Mouse (Mus musculus) left cerebral cortex, postnatal 36 days (tissue): ENCODE data around the gene Tmem219. TPM values are rescaled to one million over a fixed set of nuclear protein-coding genes. Genes with fewer than 3 reads are reported as not detected.

ENCODE experiments used
- DNase-seq, 2 experiments: peaks; one replicate each; pipeline ENCODE4 v3.0.0; 2021 to 2022; ENCODE audit warnings: low spot score in 2 of 2, mixed read lengths in 1 of 2
- intact Hi-C: fragments of 180-260 bp; cut with DNase I; formaldehyde crosslinking; loops from one replicate; pipeline ENCODE4 v1.15.1; 2025
- total RNA-seq, 2 experiments: library from RNA; stranded (reverse); gene quantifications; 2 replicates each; pipeline ENCODE4 v1.2.3; 2021

Tmem219 gene
- total RNA-seq, 2 experiments from 2014 or later, result 22.4 to 25.3 TPM

DNA sequence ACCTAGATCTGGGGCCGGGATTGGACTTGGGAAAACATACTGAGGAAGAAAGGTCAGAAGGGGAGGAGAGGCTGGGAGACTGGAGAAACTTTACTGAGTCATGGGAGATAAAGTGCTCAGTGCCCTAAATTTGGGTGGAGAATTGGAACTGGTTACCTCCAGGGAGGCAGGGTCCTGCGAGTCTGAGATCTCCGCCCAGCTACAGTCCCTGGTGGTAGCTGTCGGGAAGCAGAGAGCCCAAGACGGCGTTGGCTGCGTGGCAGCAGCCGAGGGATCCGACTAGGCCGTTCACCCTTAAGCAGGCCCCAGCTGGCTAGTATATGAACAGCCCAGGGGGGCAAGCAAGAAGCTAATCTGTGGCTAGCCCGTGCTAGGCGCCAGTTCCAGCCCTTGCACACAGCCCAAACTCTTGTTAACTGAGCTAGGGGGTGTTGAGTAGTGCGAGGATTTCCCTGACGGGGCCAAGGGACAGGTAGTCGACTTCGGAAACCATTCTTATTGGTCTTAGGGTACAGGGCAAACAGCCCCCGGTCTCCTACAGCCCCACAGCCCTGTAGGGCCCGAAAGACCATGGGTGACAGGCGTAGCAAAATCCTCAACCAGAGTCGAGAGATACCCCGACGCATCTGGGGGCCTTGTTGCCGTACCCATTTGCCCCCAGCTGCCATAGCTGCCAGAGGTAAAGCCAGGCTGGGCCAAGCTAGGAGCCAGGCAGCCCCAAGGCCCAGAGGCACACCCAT, 52.8 kb downstream of the Tmem219 start:
- intact Hi-C loops, result no loop called here
- DNase-seq, result no peak

DNA sequence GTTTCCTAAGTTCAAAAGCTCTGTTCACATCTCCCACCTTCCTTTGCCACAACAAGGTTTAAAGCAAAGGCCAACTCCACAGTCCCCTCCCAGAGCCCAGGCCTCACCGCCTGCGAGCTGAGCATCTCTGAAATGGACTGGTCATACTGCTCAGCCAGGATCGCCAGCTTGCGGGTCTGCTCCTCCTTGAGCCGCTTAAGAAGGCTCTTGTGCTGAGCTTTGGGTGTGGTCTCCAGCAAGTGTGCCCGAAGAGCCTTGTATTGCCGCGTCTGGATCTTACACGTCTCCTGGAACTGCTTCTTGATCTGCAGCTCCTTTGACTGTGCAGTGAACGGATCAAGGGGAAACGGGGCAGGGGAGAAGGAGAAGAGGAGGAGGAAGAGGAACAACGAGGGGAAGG, 54.7 kb downstream of the Tmem219 start:
- DNase-seq, result no peak
- intact Hi-C loops, result no loop called here

DNA sequence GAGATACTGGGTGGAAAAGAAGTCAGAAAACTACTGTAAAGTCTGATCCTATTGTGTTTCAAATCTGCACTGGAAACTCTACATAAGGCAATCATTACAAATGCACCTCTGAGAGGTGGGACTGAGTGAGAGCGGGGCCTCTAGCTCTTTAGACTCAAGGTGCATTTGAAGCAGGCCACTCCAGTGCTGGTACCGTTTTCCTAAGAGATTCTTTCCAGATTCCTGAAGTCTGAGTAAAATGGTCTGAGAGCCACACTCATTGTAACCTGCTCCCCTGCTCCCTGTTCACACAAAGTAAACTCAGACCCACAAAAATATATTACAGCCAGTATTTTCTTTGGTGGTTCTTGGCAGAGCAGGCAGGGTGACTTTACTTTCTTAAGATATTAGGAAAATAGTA, 55.2 kb downstream of the Tmem219 start:
- DNase-seq, result no peak
- intact Hi-C loops, result no loop called here

DNA sequence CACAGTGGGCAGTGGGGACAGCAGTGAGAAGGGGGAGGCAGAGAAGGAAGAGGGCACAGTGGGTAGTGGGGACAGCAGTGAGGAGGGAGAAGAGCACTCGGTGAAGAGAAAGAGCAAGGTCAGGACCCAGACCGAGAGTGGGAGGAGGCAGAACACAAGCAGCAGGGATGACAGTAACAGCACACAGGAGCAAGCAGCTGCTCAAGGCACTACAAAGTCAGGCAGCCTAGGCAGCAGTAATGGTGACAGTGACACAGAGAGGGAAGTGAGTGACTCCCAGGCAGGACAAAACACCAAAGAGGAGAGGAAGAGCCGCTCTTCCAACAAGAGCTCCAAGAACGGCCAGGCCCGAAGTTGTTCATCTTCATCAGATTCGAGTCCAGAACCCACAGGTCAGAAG, 58.9 kb downstream of the Tmem219 start:
- intact Hi-C loops, result loop anchor here (2.0 kb wide), 1 partner anchor 19 kb away; no protein-coding TSS in a partner anchor
- DNase-seq, result no peak

DNA sequence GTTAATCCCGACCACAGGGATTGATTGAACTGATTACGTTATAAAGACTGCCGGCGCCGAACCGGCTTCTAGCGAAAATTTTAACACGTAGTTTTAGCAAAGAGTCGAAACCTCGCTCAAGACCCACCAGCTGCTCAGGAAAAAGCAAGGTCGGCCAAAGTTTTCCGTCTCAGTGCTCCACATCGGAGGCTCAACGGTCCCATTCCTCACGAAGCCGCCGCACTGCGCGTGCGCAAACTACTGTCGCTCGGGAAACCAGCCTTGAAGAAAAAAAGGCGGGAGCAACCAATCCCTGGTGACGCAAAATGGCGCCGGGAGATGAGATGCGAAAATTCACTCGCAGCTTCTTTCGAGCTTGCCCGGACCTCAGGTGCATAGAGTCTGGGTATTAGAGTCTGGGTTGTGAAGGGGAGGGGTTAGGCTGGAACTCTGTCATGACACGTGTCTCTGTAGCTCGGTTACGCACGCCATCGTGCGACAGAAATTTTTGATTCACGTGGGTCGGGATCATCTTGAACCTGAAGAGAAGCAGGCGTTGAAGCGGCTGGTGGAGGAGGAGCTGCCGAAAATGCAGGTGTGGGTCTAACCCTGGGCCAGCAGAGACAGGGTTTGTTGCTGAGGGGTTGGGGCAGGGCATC, 60.5 kb downstream of the Tmem219 start, which contains the start of gene Ino80e:
Gene Ino80e, minus strand, starts transcription at position 231 of the 638 bp plus-strand sequence.
- intact Hi-C loops, result loop anchor here (1.0 to 2.0 kb wide), 2 partner anchors 21 to 30 kb away; no protein-coding TSS in a partner anchor
- DNase-seq, result peak; percentile 94 to 95

DNA sequence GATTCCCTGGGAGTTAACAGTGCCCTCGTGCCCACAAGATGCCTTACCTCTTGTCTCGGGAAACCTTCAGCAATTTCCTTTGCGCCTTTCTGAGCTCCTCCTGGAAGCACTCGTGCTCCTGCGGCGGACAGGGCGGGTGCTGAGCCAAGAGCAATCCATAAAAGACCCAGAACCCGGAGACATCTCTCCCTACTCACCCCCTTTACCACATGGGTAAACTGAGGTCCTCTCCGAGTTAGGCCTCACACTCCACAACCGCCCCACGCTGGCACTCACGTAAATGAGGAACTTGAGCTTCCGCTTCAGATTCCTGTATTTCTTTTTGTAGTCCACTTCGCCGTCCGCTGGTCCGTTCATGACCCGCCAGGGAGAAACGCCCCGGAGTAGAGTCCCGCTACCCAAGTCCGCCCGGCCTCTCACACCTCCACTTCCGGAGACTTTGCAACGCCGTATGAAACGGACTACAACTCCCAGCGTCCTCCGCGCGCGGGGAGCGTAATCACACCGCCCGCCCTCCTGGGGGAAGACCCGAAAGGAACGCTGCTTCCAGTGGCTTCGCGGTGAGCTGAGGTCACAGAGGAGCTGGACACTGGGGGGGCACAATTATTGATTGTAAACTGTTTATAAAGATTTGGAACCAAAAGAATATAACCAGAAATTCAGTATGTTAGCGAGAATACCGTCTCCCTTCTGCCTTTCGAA, 61.1 kb downstream of the Tmem219 start, which contains the start of gene Hirip3:
Gene Hirip3, plus strand, starts transcription at position 544 of the 702 bp plus-strand sequence.
- intact Hi-C loops, result loop anchor here (1.0 to 2.0 kb wide), 2 partner anchors 21 to 29 kb away; no protein-coding TSS in a partner anchor
- peak; percentile 95 for DNase-seq

DNA sequence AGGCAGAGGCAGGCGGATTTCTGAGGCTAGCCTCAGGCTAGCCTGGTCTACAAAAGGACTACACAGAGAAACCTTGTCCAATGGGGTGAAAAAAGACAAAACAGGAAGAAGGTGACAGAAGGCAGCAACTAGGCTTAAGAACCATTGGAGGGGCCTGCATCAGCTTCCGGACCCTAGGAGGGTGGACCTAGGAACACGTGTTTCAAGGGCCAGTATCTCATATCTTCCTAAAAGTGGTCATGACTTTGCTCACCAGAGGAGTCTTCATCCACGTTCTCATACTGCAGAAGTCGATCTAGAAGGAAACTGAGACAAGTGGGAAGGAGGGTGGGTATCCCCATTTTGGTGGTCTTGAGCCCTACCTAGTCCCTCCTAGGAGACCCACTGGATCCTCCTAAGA, 61.7 kb downstream of the Tmem219 start:
- intact Hi-C loops, result no loop called here
- DNase-seq, result no peak

DNA sequence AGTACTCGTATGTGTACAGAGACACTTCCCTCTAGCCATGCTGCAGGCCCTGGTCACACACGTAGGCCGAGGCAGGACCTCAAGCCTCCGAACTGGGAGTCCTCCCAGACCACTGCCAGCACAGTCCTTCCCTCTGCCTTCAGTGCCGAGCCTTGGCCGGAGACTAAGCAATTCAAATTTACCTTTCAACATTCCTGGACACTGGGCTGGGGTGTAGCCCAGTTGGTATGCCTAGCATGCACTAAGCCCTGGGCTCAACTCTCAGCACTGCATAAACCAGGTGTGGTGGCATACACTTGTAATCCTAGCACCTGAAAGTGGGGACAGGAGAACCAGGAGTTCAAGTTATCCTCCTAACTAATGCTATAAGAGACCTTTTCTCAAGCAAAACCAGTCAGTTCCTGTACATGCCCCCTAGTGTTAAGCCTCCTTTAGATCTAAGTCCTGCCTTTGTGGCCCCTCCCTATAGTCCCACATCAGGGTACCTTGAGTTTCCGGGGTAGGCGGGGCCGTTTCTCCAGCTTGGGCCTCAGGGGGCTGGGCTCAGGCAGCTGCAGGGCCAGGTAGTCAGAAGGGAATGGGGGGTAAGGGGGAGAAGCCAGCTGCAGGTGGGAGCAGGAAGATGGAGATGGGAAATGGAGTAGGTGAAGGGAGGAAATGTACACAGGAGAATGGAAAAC, 65.8 kb downstream of the Tmem219 start:
- DNase-seq, result no peak
- intact Hi-C loops, result no loop called here

DNA sequence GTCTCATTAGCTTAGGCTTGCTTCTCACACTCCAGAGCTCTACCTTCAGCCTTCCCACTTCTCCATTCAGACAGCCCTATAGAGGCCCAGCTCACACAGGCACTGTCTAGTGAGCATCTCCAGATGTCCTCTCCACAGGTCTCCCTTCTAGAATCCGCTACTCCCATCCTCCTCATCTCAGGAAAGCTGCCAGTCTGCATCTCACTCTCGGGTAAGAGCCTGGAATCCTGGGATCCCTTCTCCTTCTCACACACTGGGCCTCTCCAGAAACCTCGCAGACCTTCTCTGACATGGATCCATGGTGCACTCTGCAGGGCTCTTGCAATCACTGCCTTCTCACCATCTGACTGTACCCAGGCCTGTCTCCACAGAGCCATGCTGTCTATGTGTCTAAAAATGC, 67.1 kb downstream of the Tmem219 start:
- intact Hi-C loops, result no loop called here
- DNase-seq, result no peak

DNA sequence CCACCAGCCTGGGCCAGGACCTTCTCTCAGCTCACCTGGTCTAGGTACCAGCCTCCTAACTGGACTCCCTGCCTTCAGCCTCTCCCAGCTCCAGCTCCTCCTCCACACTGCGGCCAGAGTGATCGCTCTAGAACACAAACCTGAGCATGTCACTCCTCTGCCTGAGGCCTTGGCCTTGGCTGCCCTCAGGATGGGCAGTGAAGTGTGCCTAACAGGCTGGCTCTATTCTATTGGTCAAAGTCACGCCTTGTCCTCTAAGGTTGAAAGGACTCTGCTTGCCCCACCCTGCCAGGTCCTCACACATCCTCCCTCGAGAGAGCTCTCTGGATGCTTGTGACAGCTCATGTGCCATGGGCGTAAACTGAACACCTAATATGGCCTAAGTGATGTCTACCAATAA, 69.3 kb downstream of the Tmem219 start:
- no peak for DNase-seq
- intact Hi-C loops, result no loop called here

DNA sequence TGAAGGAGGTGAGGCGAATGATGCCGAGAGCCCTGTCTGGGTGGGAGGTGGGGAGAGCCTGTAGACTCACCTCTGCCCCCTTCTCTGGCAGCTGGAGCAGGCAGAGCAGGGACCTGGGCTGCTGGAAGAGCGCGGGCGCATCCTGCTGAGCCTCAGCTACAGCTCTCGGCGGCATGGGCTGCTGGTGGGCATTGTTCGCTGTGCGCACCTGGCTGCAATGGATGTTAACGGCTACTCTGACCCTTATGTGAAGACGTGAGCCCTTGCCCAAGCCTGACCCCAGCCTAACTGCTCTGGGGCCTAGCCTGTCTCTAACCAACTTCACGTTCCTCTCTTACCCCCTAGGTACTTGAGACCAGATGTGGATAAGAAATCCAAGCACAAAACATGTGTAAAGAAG, 71.5 kb downstream of the Tmem219 start:
- no peak for DNase-seq
- intact Hi-C loops, result no loop called here

DNA sequence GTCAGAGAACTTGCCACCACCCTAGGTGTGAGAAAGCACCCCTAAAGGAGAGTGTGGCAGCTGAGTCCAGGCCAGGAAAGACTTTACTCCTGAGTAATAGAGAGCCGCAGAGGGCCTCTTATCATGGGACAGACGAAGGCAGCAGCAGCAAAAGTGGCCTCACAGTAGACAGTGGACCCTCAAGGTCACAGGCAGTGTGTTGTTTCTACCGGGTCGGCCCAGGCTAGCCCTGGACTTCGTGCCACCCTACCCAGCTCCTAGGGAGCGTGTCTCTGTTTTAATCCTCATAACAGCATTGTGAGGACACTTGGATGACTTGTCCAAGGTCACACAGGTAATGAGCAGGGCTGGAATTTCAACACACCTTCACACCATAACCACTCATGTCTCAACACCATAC, 72.6 kb downstream of the Tmem219 start:
- no peak for DNase-seq
- intact Hi-C loops, result no loop called here

DNA sequence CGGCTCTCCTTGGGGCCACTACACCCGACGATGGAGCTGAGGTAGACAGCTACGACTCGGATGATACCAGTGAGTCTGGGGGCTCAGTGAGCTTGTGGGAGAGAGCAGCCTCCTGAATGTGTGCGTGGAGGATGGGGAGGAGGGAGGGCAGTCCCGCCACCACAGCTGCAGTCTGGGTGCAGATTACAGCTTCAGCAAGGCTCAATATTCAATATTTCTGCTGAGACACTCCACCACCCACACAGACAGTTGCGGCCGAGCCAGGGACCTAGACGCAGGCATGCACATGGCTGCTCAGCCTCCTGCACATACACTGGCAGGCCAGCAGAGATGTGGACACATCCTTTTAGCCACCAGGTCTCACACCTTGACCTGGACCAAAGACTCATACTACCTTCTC, 73.9 kb downstream of the Tmem219 start:
- peak; percentile 47 to 69 for DNase-seq
- intact Hi-C loops, result no loop called here

DNA sequence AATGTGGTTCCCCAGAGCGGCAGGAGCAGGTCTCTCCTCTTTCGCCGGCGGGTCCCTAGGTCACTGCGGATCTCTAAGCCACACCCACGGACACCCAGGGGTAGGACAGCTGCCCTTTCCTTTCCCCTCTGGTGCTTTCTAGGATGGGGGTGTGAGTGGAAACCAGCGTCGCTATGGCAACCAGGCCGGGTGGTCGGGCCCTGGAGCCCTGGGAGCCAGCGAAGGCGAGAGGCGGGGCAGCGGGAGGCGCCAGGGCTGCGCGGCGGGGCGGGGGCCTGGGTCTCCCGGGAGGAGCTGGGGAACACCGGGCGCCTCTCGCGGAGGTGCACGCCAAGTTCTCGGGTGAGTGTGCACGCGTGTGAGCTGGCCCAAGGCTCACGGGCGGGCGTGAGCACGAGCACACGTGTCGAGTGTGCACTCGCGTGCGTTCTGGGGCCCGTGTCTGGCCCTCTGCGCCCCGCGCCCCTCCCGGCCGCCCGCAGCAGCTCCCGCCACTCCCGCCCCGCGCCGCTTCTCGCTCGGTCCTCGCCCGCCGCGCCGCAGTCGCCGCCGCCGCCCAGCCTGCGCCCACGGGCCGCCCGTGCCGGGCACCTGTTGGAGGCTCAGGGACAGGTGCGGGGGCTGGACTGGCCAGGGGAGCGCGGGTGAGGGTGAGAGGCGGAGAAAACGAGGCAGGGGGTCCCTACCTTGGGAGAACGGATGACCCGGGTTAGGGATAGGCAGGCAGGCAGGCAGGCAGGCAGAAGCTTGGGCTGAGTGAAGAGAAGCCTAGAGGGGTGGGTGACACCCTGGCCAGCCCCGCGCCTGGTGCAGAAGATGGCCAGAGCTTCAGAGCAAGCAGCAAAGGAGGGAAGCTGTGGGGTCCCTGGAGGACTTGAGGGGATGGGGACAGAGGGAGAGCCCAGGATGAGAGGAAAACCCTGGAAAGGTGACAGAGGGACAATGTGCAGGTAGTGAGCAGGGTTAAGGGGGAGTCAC, 75.0 kb downstream of the Tmem219 start:
- intact Hi-C loops, result no loop called here
- no peak for DNase-seq

DNA sequence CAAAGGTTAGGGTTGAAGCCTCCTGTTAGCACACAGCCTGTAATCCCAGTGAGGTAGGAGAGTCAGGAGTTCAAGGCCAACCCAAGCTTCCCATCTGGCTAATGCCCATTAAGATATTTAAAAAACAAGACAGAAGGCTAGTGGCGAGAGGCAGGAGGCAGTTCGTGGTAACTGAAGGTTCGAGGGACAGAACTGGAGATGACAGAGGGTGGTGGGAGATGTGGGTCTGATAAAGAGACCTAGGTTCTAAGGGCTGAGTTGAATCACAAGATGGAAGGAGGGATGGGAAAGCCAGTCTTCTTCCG, 75.6 kb downstream of the Tmem219 start, which contains the start of gene Doc2a:
Gene Doc2a, plus strand, starts transcription at position 301 of the 305 bp plus-strand sequence.
- intact Hi-C loops, result no loop called here

DNA sequence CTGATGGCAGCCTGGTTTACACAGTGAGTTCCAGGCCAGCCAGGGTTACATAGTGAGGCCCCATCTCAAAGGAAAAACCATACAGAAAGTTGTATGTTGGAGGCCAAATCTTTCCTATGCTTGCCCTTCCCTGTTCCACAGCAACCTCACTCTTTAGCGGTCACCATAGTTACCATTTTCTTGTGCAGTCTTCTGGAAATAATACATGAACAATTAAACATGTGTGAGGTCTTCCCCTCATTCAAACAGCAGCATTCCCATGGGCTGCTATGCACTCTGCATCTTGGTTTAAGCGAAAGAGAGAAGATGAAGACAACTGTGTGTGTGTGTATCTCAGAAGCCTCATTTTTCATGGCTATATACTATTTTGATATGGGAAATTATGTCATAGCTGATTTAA, 77.2 kb downstream of the Tmem219 start:
- DNase-seq, result no peak
- intact Hi-C loops, result no loop called here

More for the DNA sequence above, 75.6 kb downstream of the Tmem219 start, which contains the start of gene Doc2a:
- no peak for DNase-seq

DNA sequence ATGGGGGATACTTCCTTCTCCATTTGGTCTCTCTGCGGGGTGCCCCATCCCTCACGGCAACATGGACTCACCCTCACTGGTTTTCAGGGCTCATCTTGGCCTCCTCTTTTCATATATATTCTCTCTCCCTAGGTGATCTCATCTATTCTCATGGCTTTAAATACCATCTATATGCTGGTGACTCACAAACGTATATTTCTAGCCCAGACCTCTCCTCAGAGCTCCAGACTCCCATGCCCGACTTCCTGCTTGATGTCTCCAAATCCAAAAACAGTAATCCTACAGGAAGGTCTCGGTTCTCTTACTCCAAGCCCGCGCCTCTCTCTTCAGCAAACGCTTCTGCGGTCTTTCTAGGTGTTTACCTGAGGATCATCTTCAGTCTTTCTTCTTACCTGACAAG, 79.4 kb downstream of the Tmem219 start:
- DNase-seq, result no peak
- intact Hi-C loops, result no loop called here
